Mouse (Mus musculus): ENCODE data around the gene Ppp3r2. TPM values are rescaled to one million over a fixed set of nuclear protein-coding genes. Genes with fewer than 3 reads are reported as not detected.

Gene Ppp3r2
- polyA plus RNA-seq (2014; fragmentation: Nextera tagmentation; extraction: Ambion mirVana): 0.25 and 0.63 TPM in 2 replicates

DNA sequence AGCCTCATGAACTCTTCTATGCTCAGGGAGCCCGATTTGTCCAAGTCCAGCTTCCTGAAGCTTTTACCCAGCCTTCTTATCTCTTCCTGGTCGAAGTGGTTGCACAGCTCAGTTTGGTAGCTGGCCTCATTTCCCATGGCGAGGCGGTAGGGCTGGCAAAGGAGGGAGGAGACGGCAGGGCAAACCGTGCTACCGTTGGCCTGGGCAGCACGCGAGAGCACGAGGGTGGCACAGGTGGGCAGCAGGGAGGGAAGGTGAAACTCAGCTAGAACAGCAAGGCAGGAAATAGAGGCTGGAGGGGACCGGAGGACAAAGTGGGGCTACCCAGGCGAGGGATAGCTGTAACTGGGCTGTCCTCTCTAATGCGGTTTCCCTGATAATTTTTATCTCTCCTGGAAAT lies at the start of gene Ppp3r2:
Gene Ppp3r2 (minus strand): TSS at position 213 of the 400 bp plus-strand sequence.
- 93% methylated on average over 13 of the region's 13 CpGs for WGBS
- DNase-seq (no peak), ATAC-seq (ENCODE audit: low FRiP score, low TSS enrichment) (no peak)
- Histone ChIP-seq H3K27me3 (ENCODE audit: control insufficient read depth, insufficient read depth, low read length) (no peaks in the 10 kb centered on the region), H3K36me3 (ENCODE audit: control insufficient read depth, insufficient read depth, low read length) (no peaks in the 10 kb centered on the region), H3K9me3 (ENCODE audit: control insufficient read depth, low read length) (no peaks in the 10 kb centered on the region), H3K9ac (replicated peaks; ENCODE audit: low read length) (no peak within 1 kb of the TSS), H3K4me1 (ENCODE audit: control insufficient read depth, insufficient read depth, low read length) (no peaks in the 10 kb centered on the region), H3K27ac (replicated peaks; ENCODE audit: low read depth, low read length) (no peak within 1 kb of the TSS), H3K4me3 (replicated peaks; ENCODE audit: low read depth, low read length) (no peak within 1 kb of the TSS), H3K4me2 (ENCODE audit: low read length) (no peak within 1 kb of the TSS)

DNA sequence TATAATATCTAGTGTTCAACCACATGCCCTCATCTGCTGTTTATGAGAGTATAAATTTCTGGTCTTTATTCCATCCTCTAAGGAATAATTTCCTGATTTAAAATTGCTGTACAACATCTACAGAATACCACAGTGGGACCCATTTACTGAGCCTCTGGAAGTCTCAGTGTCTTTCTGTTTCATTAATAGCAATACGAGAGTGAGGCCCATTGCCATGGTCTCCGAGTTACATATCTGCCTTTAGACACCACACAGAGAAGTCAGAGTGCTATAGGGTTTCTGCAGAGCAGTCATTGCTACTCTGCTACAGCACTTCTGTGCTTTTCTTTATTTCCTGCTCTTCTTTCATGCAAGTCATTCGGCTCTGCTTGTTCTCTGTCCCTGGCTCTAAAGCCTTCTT lies 47.5 kb upstream of the Ppp3r2 start:
- no peak for ATAC-seq (ENCODE audit: low FRiP score, low TSS enrichment)
- no peak overlapping the region for H3K27ac ChIP-seq (replicated peaks; ENCODE audit: low read depth, low read length)
- no peaks in the 10 kb centered on the region for H3K36me3 ChIP-seq (ENCODE audit: control insufficient read depth, insufficient read depth, low read length)
- H3K4me2 ChIP-seq (ENCODE audit: low read length): no peak overlapping the region
- no peak for DNase-seq
- no peak overlapping the region for H3K9ac ChIP-seq (replicated peaks; ENCODE audit: low read length)
- no peaks in the 10 kb centered on the region for H3K27me3 ChIP-seq (ENCODE audit: control insufficient read depth, insufficient read depth, low read length)
- no peak overlapping the region for H3K4me3 ChIP-seq (replicated peaks; ENCODE audit: low read depth, low read length)
- H3K9me3 ChIP-seq (ENCODE audit: control insufficient read depth, low read length): no peaks in the 10 kb centered on the region
- no peaks in the 10 kb centered on the region for H3K4me1 ChIP-seq (ENCODE audit: control insufficient read depth, insufficient read depth, low read length)
- WGBS: 18% methylated on average over 3 of the region's 3 CpGs

DNA sequence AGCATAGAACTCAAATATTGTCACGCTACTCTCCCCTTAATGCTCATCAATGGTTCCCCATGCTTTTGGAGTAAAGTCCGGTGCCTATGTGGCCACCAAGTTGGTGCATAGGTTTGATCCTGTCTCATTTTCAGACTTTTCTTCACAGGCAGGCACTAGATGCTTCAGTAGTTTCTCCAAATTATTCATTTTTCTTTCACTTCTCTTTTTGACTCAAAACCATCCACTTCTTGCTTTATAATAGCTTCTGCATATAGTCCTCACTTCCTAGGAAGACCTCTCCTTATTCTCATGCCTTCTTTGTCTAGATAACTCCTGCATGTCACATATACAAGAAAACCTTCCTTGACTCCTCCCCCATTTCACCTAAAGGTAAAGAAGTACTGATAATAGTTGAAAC lies 42.1 kb upstream of the Ppp3r2 start:
- H3K4me1 ChIP-seq (ENCODE audit: control insufficient read depth, insufficient read depth, low read length): no peaks in the 10 kb centered on the region
- no peak for DNase-seq
- no peak overlapping the region for H3K4me2 ChIP-seq (ENCODE audit: low read length)
- no peaks in the 10 kb centered on the region for H3K36me3 ChIP-seq (ENCODE audit: control insufficient read depth, insufficient read depth, low read length)
- H3K27me3 ChIP-seq (ENCODE audit: control insufficient read depth, insufficient read depth, low read length): no peaks in the 10 kb centered on the region
- H3K9me3 ChIP-seq (ENCODE audit: control insufficient read depth, low read length): no peaks in the 10 kb centered on the region
- no peak for ATAC-seq (ENCODE audit: low FRiP score, low TSS enrichment)
- no peak overlapping the region for H3K4me3 ChIP-seq (replicated peaks; ENCODE audit: low read depth, low read length)
- WGBS: 97% methylated on average over 2 of the region's 2 CpGs
- no peak overlapping the region for H3K27ac ChIP-seq (replicated peaks; ENCODE audit: low read depth, low read length)
- H3K9ac ChIP-seq (replicated peaks; ENCODE audit: low read length): no peak overlapping the region

DNA sequence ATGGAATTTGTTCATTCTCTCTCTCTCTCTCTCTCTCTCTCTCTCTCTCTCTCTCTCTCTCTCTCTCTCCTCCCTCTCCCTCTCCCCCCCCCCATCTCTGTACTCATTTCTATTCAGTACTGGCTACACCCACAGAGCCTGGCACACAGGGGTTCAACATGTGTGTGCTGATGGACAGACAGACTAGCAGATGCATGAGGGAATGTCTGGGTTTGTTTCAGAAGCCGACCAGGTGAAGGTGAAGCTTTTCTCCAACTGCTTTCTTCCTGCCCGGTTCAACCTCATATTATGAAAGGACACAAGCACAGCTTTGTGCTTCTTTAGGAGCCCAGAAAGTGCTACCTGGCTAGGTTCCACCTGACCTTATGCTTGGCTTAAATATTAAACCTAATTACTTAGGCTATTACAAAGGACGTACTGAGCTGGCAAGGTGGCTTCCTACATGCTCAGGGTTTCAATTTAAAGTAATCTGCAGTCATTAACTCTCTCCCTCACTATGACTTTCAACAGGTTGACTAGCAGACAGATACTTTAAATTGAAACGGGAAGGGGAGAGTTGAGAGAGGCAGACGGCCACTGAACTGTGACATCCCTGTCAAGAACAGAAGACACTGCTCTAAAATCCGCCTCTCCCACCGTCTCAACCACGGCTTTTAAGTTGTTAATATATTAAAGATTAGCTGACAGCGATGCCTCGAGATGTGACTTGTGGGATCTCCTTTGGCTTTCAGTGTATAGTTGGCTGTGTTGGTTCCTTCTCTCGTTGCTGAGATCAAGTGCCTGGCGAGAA lies 9.8 kb upstream of the Ppp3r2 start:
- Histone ChIP-seq H3K9me3 (ENCODE audit: control insufficient read depth, low read length) (no peaks in the 10 kb centered on the region), H3K4me1 (ENCODE audit: control insufficient read depth, insufficient read depth, low read length) (0 out of 2 replicates have a peak, but pooled peaks cover 4% of the 10 kb centered on the region), H3K36me3 (ENCODE audit: control insufficient read depth, insufficient read depth, low read length) (no peaks in the 10 kb centered on the region), H3K4me2 (ENCODE audit: low read length) (no peak overlapping the region), H3K4me3 (replicated peaks; ENCODE audit: low read depth, low read length) (no peak overlapping the region), H3K9ac (replicated peaks; ENCODE audit: low read length) (no peak overlapping the region), H3K27me3 (ENCODE audit: control insufficient read depth, insufficient read depth, low read length) (no peaks in the 10 kb centered on the region), H3K27ac (replicated peaks; ENCODE audit: low read depth, low read length) (no peak overlapping the region)
- no peak for DNase-seq
- ATAC-seq (ENCODE audit: low FRiP score, low TSS enrichment): no peak
- WGBS: 30% methylated on average over 12 of the region's 12 CpGs

DNA sequence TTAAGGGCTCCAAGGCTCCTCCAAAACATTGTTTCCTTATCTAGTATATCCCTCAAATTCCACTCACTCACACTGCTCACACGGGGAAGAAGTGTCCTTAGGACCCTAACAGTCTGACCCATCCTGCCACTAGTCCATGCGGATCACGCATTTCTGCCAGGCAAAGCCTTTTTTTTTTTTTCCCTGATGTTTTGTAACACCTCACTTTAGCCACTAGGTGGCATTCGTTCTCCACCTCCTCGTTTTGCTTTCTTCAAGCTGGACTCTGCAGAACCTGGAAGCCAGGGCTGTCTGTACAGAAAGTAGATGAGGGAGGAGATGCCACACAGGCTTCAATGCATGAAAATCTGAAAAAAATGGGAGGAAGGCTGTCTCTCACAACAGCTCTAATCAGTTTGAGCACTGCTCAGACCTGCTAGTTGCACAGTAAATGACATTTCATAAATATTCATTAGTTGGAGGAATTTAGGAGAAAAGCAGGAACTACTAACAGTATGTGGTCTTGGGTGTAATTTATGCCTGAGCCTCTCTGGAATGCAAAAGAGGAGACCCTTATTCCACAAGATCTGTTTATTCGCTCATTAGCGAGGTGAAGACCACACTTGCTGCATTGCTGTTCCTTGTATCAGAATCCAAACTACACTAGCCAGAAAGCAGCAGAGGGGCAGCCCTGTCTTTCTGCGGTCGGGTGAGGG lies 6.9 kb upstream of the Ppp3r2 start:
- Histone ChIP-seq H3K4me1 (ENCODE audit: control insufficient read depth, insufficient read depth, low read length) (0 out of 2 replicates have a peak, but pooled peaks cover 4% of the 10 kb centered on the region), H3K4me2 (ENCODE audit: low read length) (no peak overlapping the region), H3K36me3 (ENCODE audit: control insufficient read depth, insufficient read depth, low read length) (no peaks in the 10 kb centered on the region), H3K9ac (replicated peaks; ENCODE audit: low read length) (no peak overlapping the region), H3K27ac (replicated peaks; ENCODE audit: low read depth, low read length) (no peak overlapping the region), H3K27me3 (ENCODE audit: control insufficient read depth, insufficient read depth, low read length) (no peaks in the 10 kb centered on the region), H3K4me3 (replicated peaks; ENCODE audit: low read depth, low read length) (no peak overlapping the region), H3K9me3 (ENCODE audit: control insufficient read depth, low read length) (no peaks in the 10 kb centered on the region)
- peak; percentile 77 for ATAC-seq (ENCODE audit: low FRiP score, low TSS enrichment)
- peak; percentile 90 for DNase-seq
- 14% methylated on average over 9 of the region's 9 CpGs for WGBS

DNA sequence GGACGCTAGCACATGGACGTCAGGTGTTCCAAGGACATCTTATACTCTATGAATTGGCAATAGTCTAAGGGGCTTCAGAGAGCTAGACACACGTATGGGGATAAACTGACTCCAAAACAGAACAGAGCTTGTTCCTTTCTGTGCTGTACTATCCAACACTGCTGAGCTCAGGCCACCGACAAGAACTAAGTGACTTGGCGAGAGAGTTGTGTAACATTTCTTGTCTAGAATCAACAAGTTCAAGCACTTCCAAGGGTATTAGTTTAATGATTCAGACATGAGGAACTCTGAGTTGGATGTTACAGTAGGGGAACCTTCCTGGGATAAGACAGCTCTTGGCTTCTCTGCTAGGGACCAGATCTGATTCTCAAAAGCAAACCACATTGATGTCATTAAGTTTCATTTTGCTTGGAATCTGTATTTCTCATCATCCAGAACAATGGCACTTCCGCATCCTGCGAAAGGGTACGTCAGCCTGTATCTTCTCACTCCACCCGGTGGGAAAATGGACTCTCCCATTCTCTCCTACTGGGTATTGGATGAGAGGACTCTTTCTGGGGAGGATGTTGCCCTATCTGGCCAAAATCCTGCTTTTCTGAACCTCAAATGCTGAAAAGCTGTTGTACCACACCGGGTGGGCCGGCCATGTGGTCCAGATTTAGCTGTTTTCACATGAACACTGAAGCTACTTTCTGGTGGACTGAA lies 1.5 kb downstream of the Ppp3r2 start:
- Histone ChIP-seq H3K4me2 (ENCODE audit: low read length) (no peak overlapping the region), H3K4me1 (ENCODE audit: control insufficient read depth, insufficient read depth, low read length) (no peaks in the 10 kb centered on the region), H3K9me3 (ENCODE audit: control insufficient read depth, low read length) (no peaks in the 10 kb centered on the region), H3K9ac (replicated peaks; ENCODE audit: low read length) (no peak overlapping the region), H3K27ac (replicated peaks; ENCODE audit: low read depth, low read length) (no peak overlapping the region), H3K27me3 (ENCODE audit: control insufficient read depth, insufficient read depth, low read length) (no peaks in the 10 kb centered on the region), H3K36me3 (ENCODE audit: control insufficient read depth, insufficient read depth, low read length) (no peaks in the 10 kb centered on the region), H3K4me3 (replicated peaks; ENCODE audit: low read depth, low read length) (no peak overlapping the region)
- DNase-seq (no peak), ATAC-seq (ENCODE audit: low FRiP score, low TSS enrichment) (no peak)
- 94% methylated on average over 11 of the region's 11 CpGs for WGBS

DNA sequence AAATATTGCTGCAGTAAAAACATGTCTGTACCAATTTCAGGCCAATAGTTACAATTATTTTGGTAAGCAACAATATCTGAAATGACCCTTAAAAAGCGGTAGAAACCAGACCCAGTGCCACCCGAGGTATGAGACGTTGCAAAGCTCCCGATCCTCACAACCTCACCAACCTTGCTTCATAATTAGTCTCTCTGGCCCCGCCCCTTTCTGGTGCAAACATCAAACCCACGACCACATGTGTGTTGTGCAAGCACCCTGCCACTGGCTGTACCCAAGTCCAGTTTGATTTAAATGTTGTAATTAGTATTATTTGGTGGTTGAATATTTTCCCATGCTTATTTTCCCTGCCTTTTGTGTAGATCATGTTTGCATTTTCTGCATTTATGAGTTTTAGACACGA lies 5.0 kb downstream of the Ppp3r2 start:
- no peak overlapping the region for H3K9ac ChIP-seq (replicated peaks; ENCODE audit: low read length)
- no peaks in the 10 kb centered on the region for H3K36me3 ChIP-seq (ENCODE audit: control insufficient read depth, insufficient read depth, low read length)
- H3K27ac ChIP-seq (replicated peaks; ENCODE audit: low read depth, low read length): no peak overlapping the region
- DNase-seq (no peak), ATAC-seq (ENCODE audit: low FRiP score, low TSS enrichment) (no peak)
- H3K27me3 ChIP-seq (ENCODE audit: control insufficient read depth, insufficient read depth, low read length): no peaks in the 10 kb centered on the region
- no peak overlapping the region for H3K4me2 ChIP-seq (ENCODE audit: low read length)
- H3K4me3 ChIP-seq (replicated peaks; ENCODE audit: low read depth, low read length): no peak overlapping the region
- 81% methylated on average over 7 of the region's 7 CpGs for WGBS
- H3K9me3 ChIP-seq (ENCODE audit: control insufficient read depth, low read length): no peaks in the 10 kb centered on the region
- H3K4me1 ChIP-seq (ENCODE audit: control insufficient read depth, insufficient read depth, low read length): no peaks in the 10 kb centered on the region

DNA sequence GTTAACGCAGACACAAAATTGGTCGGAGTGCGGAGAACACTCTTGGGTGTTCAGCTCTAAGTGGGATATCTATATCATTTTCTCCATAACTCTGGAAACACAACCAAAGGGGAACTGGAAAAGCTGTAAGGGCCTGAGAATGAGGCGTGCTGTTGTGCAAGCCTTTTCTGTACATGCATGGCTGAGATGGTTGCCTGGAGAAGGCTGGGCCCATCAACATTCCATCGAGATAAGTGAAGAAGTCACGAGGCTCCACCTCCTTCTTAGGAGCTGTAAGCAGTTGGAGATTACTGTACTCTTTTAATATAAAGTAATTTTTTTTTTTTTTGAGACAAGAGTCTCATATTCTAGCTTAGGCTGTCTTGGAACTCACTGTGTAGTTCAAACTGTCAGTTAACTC lies 5.8 kb downstream of the Ppp3r2 start:
- H3K4me2 ChIP-seq (ENCODE audit: low read length): no peak overlapping the region
- 91% methylated on average over 6 of the region's 6 CpGs for WGBS
- no peaks in the 10 kb centered on the region for H3K4me1 ChIP-seq (ENCODE audit: control insufficient read depth, insufficient read depth, low read length)
- H3K4me3 ChIP-seq (replicated peaks; ENCODE audit: low read depth, low read length): no peak overlapping the region
- no peaks in the 10 kb centered on the region for H3K9me3 ChIP-seq (ENCODE audit: control insufficient read depth, low read length)
- ATAC-seq (ENCODE audit: low FRiP score, low TSS enrichment) (no peak), DNase-seq (no peak)
- H3K27me3 ChIP-seq (ENCODE audit: control insufficient read depth, insufficient read depth, low read length): no peaks in the 10 kb centered on the region
- H3K9ac ChIP-seq (replicated peaks; ENCODE audit: low read length): no peak overlapping the region
- H3K36me3 ChIP-seq (ENCODE audit: control insufficient read depth, insufficient read depth, low read length): no peaks in the 10 kb centered on the region
- no peak overlapping the region for H3K27ac ChIP-seq (replicated peaks; ENCODE audit: low read depth, low read length)

Data from midbrain, embryonic 14.5 days (tissue).